Mouse (Mus musculus) left cerebral cortex, postnatal 4 days (tissue): ENCODE measurements around the gene Zbtb9. TPM values are rescaled to one million over a fixed set of nuclear protein-coding genes. Genes with fewer than 3 reads are reported as not detected.
"Not testable (repeated sequence)": the region's sequence is repeated elsewhere in the genome, so short reads cannot be mapped to it uniquely, and the experiment has no call there.

ENCODE experiments used
- DNase-seq: peaks from one replicate; pipeline ENCODE4 v3.0.0-alpha.2; 2022
- intact Hi-C: fragments of 180-260 bp; cut with DNase I; formaldehyde crosslinking; loops from one replicate; pipeline ENCODE4 v1.15.1; 2025
- total RNA-seq, 2 experiments: library from RNA; stranded (reverse); gene quantifications; 2 replicates each; pipeline ENCODE4 v1.2.3; 2021

Zbtb9 gene
- total RNA-seq, 2 experiments from 2014 or later, result 17.0 to 18.1 TPM

DNA sequence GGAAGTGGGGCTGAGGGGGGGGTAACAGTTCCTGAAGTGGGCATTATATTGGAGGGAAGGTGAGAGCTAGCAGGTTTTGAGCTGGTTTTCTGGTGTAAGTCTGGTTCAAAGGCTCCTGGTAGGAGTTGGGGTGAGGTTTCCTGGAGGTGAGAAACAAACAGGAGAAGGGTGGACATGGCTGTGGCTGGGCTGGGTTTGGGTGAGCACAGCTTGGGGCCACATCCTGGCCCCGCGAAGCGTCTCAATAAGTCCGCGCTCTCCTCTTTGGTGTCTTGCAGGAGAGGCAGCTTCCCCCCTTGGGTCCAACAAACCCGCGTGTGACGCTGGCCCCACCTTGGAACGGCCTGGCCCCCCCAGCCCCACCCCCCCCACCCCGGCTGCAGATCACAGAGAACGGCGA, 2.7 kb upstream of the Zbtb9 start:
- DNase-seq, result no peak
- intact Hi-C loops, result no loop called here

DNA sequence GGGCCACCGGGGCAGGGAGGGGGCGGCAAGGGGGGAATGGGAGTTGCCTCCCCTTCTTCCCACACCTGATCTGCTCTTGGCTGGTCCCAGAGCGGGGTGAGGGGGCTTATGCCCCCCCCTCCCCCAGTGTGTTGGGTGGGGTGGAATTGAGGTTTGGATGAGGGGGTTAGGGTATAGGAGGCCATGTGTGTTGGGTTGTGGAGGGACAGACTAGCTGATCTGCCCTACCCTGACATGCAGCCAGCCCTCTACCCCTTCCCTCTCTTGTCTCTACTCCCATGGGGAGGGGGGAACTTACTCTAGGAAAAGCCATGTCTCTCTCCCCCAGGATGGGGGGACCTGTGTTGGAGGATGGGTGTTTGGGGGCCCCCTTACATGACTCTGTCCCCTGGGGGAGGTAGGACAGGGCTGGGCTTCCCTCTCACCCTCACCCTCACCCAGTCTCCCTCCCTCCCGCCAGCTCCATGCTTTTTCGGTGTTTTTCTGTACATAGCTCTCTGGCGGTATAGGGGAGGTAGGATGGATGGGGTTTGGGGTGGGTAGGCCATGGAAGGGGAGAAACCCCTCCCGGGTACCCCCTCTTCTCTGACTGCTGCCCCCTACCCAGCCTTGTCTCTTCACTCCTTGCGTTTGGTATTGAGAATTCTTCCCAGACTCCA, 1.6 kb upstream of the Zbtb9 start:
- no peak for DNase-seq

DNA sequence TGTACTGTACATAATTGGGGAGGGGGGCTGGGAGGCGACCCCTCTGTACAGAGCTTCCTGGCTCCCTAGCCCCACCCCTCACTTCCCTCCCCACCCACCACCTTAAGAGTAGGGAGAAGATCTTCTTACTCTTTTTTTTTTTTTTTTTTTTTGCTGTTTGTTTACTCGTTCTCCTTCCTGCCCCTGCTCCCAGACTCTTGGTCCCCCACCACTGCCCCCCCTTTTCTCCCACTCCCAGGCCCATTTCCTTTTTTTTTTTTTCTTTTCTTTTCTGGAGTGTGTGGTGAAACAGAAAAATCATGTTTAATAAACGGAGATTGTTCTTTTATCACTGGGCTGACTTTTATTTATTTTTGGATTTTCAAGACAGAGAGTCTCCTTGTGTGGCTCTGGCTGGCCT, 860 bp upstream of the Zbtb9 start:
- intact Hi-C loops, result no loop called here
- DNase-seq, result no peak

More for the DNA sequence above, 1.6 kb upstream of the Zbtb9 start:
- intact Hi-C loops, result no loop called here

DNA sequence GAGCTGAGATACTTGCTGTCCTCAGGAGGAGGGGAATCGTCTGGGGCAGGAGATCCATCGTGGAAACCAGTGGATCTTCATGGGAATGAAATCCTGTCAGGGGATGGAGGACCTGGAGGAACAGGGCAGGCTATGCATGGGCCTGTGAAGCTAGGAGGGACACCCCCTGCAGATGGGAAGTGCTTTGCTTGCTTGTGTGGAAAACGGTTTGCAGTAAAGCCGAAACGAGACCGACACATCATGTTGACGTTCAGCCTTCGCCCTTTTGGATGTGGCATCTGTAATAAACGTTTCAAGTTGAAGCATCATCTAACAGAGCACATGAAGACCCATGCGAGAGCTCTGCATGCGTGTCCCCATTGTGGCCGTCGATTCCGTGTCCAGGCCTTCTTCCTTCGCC, 1.6 kb downstream of the Zbtb9 start:
- intact Hi-C loops, result no loop called here
- DNase-seq, result no peak

DNA sequence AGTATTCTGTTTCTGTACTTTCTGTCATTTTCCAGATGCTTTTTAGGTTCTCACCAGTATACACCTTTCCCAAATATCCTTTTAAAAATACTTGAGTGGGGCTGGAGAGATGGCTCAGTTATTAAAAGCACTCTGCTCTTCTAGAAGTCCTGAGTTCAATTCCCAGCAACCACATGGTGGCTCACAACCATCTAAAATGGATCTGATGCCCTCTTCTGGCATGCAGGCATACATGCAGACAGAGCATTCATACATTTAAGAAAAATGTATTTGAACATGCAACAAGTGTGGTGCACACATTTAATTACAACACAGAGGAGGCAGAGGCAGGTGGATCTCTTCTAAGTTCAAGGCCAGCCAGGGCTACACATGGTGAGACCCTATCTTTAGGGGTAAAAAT, 2.4 kb downstream of the Zbtb9 start:
- intact Hi-C loops, result no loop called here
- no peak for DNase-seq

DNA sequence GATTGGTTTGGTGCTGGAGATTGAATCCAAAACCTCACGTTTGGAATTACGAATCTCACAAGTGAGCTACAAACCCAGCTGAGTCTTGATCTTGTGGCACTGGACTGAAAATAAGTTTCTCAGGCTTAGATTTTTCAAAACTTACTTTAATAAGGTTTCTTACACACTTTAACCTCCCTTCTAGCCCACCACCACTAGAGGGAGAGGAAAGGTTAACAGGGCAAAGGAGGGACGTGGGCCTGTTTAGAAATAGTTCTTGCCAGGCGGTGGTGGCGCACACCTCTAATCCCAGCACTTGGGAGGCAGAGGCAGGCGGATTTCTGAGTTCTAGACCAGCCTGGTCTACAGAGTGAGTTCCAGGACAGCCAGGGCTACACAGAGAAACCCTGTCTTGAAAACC, 4.4 kb downstream of the Zbtb9 start:
- intact Hi-C loops, DNase-seq: not testable (repeated sequence)

DNA sequence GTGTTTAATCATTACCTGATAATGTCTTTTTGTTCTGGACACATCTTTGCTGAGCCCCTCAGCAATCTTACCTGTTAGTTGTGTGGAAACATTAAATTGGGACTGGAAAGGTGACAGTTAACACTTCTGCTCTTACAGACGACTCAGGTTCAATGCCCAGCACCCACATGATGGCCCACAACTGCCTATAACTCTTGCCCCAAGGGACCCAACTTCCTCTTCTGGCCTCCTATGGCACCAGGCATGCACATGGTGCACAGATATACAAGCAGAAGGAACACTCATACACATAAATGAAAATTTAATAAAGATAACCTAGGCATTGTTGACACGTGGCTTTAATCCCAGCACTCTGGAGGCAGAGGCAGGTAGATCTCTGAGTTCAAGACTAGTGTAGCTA, 6.5 kb downstream of the Zbtb9 start:
- intact Hi-C loops, result no loop called here
- DNase-seq, result no peak

DNA sequence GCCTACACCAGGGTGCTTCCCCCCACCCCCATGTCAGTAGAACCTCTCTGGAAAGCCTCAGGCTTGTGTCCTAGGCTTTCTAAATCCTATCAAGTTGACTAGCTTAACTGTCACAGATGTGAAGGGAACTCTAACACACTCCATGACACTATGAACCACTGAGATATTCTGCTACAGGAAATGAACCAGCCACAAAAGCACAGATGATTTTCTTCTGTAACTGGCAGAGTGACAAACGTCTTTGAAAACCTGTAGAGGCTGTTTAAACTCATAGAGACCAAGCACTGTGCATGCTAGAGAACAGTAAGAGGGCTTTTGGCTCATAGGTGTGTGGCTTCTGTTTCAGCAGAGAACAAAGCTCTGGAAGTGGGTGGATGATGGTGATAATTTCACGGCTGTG, 8.1 kb downstream of the Zbtb9 start:
- DNase-seq, result no peak
- intact Hi-C loops, result no loop called here

DNA sequence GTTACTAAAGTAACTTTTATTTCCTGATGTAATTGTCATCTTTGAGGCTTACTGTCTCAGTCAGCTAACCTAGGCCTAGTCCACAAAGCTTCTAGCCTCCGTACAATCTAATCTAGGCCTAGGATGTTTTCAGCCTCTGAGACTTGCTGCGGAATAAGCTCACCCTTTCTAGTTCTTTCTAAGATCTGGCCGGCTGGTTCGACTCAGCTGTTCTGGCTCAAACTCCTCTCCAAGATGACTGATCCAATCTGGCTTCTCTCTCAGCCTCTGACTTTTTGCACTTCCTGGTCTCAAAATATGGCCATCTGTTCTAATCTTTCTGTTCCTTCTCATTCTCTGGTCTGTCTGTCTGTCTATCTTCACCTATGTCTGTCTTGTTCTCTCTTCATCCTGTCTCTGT, 10.4 kb downstream of the Zbtb9 start:
- intact Hi-C loops, result no loop called here
- DNase-seq, result no peak

DNA sequence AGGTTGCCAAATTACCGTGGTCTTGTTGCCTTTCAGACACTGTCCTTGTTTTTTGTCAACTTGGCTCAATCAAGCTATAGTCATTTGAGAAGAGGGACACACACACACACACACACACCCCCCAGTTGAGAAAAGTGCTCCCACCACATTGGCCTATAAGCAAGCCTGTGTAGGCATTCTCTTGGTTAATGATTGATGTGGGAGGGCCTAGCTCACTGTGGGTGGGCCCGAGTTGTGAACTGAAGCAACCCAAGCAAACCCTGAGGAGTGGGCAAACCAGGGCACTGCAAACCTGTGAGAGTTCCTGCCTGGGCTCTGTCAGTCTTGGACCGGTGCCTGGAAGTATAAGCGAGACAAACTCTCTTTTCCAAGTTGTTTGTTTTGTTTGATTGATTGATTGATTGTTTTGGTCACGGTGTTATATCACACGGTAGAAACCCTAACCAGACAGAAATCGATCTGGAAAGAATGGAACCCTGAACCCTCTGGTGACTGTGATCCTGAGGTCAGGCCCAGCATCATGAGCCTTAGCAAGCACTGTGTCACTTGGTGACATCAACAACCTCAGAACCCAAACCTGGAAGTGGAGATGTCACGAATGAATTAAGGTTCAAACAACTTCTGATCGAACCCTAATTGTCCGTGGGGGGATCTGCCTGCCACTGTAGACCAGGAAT, 12.7 kb downstream of the Zbtb9 start:
- no peak for DNase-seq
- intact Hi-C loops, result no loop called here

DNA sequence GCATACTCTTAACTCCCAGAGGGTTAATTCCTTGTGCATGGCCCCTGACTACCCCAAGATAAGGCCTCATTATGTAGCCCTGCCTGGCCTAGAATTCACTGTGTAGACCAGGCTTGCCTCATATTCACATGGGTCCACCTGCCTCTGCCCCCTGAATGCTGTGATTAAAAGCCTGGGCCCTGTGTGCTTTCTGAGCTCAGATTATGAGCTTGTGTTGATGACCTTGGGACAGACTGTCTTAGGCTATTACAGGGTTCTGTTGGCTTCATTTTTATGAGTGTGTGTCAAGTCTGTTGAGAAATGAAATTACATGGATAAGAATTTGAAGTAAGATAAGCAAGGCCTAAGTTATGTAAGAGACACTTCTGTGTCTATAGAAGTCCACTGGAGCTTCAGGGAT, 17.6 kb downstream of the Zbtb9 start:
- no peak for DNase-seq
- intact Hi-C loops, result no loop called here

DNA sequence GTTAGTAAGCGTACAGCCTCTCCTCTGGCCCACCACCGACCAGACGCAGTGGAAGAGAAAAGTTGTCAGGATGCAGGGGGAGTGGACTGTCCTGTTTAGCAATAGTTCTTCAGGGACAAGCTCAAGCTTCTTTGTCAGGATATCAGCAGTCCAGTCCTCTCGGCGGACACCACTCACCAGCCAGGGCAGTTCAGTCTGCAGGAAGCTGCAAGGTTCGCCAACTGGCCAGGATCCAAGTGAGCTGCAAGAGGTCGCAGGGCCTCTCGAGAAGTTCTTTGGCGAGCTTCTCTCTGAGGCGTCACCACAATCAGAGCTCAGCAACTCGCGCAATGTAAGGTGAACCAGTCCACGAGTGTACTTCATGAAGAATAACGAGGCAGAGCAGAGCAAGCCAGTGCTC, 21.4 kb downstream of the Zbtb9 start:
- DNase-seq, result peak; percentile 51
- intact Hi-C loops, result no loop called here

DNA sequence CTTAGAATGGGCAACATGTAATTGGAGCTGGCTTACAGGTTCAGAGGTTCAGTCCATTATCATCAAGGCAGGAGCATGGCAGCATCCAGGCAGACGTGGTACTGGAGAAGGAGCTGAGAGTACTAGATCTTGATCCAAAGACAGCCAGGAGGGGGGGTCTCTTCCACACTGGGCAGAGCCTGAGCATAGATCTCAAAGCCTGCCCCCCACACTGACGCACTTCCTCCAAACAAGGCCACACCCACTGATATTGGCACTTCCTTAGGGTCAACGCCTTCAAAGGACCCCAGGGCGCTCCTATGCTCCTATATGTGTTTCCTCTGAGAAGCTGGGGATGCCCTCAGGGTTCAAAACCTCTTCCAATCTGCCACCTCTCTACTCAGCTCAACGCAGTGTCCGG, 22.0 kb downstream of the Zbtb9 start:
- intact Hi-C loops, result no loop called here
- no peak for DNase-seq

DNA sequence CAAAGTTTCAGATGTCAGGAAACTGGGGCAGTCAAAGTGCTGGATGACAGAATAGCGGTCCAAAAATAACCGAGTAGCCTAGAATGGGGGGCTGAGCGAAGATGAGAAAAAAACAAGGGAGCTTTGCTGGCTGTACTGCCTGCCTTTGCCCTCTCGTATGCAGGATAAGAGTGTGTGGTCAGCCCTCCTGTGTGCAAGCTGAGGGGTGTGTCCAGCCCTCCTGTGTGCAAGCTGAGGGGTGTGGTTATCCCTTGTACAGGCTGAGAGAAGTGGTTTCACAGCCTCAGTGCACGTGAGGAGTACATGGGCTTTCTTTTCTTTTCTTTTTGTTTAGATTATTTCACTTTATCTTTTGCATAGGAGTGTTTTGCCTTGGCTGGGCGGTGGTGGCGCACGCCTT, 22.6 kb downstream of the Zbtb9 start:
- DNase-seq, result no peak
- intact Hi-C loops, result no loop called here

DNA sequence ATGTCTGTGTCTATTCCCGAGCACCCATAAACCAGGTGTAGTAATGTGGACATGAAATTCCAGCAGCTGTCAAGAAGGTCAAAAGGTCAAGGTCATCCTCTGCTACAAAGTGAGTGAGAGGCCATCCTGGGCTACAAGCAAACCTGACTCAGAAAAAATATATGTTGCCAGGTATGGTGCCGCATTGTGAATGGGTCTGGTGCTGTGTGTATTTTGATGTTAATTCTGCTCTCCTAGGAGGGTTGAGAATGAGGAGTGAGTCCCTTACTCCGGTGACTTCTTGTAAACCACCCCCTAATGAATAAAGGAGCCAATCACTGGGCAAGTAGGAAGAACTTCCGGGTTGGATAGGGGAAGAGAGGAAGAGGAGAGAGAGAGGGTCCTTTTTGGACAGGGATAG, 24.7 kb downstream of the Zbtb9 start:
- DNase-seq, result no peak
- intact Hi-C loops, result no loop called here

DNA sequence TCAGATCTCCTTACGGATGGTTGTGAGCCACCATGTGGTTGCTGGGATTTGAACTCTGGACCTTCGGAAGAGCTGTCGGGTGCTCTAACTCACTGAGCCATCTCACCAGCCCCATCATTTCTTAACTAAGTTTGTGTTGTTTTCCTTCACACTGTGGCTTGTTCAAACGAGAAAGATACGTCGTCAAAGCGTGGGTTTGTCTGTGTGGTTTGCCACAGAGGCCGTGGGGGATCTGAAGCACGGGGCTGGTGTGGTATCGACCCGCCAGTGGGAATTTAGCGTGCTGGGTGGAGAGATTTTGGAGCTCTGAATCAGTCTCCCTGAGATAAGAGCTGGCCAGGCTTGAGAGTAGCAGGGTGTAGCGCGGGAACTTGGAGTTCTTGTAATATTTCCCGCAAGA, 25.3 kb downstream of the Zbtb9 start:
- no peak for DNase-seq
- intact Hi-C loops, result no loop called here

DNA sequence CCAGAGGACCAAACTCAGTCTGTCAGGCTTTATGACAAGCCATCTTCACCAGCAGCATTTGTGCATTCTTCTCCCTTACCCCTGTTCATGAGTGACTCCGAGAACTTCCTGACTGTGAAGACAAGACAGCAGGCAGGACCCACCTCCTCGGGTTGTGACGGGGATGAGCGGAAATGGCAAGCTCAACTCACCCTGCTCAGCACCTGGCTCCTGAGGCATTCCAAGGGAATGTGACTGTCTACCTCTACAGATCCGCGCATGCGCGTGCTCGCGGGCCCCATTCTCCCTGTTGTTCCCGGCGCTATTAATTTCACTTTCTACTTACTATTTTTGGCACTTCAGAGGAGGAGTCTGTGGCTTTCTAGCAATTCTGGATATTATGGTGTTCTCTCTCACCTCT, 27.0 kb downstream of the Zbtb9 start:
- intact Hi-C loops, result no loop called here
- no peak for DNase-seq

DNA sequence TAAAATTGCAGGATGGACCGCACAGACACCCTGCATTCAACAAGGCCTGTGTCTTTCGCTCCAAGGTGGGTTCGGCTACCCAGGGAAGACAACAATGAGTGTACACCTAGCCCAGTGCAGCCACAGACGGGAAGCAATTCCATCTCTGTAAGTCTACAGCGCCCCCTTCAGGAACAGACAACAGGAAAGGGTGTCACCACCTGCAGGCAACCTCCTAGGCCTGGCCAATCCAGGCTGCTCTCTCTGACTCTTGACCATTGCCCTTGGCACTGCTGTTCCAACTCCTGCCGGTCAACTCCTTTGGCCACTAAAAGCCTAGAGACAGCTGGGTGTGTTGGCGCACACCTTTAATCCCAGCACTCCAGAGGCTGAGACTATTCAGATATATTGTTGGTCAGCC, 28.2 kb downstream of the Zbtb9 start:
- no peak for DNase-seq

DNA sequence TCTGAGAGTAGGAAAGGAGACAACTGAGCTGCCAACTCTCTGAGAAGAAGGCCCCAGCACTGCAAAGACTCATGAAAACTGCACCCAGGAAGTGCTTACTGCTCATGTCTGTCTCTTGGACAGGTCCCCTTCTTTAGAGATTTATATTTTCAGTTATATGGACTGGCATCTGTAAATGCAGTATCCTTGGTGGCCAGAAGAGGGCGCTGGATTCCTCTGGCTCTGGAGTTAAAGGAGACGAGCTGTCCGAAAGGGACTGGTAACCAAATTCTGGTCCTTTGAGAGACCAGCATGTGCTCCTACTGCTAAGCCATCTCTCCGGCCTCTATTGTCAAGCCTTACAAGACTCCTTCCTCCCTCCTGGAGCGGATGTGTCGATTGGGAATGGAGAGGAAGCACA, 28.9 kb downstream of the Zbtb9 start:
- intact Hi-C loops, result no loop called here
- no peak for DNase-seq

More for the DNA sequence above, 28.2 kb downstream of the Zbtb9 start:
- intact Hi-C loops, result no loop called here

DNA sequence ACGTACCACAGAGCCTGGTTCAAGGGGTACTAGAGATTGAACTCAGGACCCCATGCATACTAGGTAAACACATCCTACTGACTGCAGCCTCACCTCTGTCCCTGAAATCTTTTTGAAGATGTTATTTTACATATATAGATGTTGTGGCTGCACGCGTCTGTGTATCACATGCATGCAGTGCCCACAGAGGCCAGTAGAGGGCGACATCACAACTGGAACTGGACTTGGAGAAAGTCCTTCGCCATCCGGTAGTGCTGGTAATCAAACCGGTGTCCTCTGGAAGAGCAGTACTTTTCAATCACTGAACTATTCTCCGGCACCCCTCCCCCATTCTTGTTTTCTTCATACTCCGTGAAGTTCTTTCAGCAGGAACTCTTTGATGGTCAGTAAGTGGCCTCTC, 31.5 kb downstream of the Zbtb9 start:
- intact Hi-C loops, result no loop called here
- DNase-seq, result peak; percentile 73

DNA sequence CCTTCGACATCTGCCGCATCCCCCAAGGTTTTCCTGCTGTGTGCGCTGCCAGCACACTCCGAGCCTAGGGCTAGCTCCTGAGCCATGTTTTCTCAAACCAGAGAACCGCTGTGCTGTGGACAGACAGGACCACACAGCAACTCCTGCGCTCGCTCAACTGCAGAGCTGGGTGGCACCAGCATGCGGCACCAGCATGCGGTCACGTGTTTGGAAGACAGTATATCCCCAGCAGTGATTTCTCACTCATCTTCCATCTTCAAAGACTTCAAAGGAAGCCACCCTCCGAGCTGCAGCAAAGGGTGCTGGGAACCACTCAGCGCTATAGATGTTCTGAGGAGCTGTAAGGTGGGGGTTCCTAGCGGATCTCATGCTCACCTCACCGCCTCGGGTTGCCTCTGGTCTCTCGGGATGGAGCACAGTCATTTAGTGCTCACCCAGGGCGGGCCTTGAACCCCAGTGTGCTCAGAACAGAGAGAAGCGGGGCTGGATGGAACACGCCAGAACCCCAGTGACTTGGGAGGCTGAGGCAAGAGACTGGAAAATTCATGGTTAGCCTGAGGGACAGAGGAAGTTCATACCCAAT, 32.0 kb downstream of the Zbtb9 start:
- intact Hi-C loops, result no loop called here
- no peak for DNase-seq

DNA sequence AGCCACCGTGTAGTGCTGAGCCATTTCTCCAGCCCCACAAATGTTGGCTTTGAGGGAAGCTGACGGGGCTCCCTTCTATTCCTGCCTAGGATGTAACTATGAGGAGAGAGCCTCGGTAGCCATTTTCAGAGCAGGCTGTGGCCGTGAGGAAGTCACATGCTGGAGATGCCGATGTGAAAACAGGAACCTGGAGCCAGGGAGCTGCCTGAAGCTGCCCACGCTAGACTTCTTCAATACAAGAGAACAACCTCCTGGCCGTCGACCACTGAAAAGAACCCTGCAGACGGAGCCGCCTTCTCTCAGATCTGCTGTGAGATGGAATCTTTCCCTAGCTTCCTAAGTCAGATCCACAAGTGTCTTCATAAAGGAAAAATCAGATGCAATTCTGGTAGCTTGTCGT, 32.7 kb downstream of the Zbtb9 start:
- intact Hi-C loops, result no loop called here

DNA sequence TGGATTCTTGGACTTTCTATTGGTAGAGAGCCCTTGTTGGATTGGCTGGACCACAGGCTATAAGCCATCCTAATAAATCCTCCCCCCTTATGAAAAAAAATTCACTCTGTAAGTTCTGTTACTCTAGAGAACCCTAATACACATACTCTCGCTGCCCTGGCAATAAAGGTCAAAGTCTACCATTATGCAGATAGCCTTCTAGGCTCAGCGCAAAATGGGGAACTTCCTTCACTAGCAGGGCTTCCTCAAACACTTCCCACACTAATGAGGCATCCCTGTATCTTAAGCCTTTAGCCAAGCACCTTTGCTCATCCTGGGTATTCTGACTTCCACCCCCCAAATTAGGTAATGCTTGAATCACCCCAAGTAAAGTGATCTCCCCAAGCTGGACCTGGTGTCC, 35.3 kb downstream of the Zbtb9 start:
- no peak for DNase-seq
- intact Hi-C loops, result no loop called here

More for the DNA sequence above, 32.7 kb downstream of the Zbtb9 start:
- no peak for DNase-seq
